Mouse (Mus musculus) G1E-ER4 (cell line): ENCODE measurements around the gene Tex9. TPM values are rescaled to one million over a fixed set of nuclear protein-coding genes. Genes with fewer than 3 reads are reported as not detected.
A peak's percentile ranks its signal among the peaks of the same experiment; 100 is the strongest.

Experiments used
- GATA1 ChIP-seq: IDR thresholded peaks from one replicate; pipeline ENCODE4 v1.8.0; 2012; ENCODE audit warnings: low read length, inconsistent platforms
- polyA plus RNA-seq: library from polyadenylated mRNA; stranded (reverse); fragments of >175 nt; gene quantifications from 2 replicates; pipeline ENCODE4 v1.2.3, GENCODE M21; 2012

Gene Tex9
- polyA plus RNA-seq, 1 experiment = 19.2 TPM

- TF ChIP-seq GATA1 = no peak
Measured at GRCm38 (mm10) chr9:72459703-72460102, 32.3 kb downstream of the Tex9 start.

DNA sequence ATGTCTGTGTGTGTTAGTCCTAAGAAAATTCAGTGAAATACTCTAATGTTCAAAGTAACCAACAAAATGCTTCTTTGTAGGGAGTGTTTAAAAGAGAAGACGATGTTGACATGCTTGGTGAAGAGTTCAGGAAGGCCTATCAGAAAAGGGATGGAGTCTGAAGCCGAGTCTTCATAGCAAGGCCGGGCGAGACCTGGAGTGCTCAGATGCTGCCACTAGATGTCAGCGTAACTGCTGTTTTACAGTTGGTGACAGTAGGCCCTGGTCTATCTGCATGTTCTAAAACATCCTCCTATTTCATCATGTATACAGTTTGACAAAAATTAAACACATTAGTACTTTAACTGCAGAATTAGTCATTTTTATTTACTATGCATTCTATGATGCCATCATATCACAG, 33.8 kb downstream of the Tex9 start:
- TF ChIP-seq GATA1 = no peak

GRCm38 (mm10) chr9:72456374-72456773, 35.6 kb downstream of the Tex9 start:
- no peak for TF ChIP-seq GATA1

DNA sequence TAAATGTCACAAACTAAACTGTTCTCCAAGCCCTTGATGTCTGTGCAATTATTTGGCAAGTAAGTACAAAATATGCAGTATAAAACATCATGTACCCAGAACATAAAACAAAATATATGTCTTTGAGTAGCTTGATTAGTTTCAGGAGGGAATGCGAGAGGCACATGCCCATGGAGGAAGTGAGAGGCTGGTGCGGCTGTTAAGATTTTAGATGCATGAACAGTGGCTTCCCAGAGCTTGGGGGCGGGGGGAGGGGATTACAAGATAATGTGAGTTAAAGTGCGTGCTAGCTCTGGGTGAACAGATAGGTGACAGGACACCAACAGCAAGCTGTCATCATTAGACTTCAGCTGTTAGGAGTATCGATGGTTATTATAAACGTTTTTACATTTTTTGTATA, 40.9 kb downstream of the Tex9 start:
- no peak for TF ChIP-seq GATA1

DNA sequence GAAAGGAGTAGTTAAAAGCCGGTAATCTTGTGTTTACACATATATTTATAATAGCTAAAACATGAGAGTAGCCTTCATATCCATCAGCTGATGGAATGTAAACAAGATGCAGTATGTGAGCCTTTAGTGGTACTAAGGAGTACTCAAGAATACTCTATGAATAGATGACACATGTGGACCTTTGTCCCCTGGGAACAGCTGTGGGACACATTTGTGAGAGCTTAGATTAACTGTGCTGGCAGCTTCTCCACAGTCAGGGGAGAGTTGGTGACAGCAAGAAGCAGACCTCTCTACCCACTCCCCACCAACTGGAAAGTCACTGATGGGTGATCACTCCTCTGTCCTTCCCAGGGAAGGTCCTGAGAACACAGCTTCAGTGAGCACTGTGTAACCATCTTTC, 41.6 kb downstream of the Tex9 start:
- no peak for TF ChIP-seq GATA1

GRCm38 (mm10) chr9:72449841-72450240, 42.2 kb downstream of the Tex9 start:
- TF ChIP-seq GATA1 = no peak

GRCm38 (mm10) chr9:72449367-72449766, 42.6 kb downstream of the Tex9 start:
- no peak for TF ChIP-seq GATA1

DNA sequence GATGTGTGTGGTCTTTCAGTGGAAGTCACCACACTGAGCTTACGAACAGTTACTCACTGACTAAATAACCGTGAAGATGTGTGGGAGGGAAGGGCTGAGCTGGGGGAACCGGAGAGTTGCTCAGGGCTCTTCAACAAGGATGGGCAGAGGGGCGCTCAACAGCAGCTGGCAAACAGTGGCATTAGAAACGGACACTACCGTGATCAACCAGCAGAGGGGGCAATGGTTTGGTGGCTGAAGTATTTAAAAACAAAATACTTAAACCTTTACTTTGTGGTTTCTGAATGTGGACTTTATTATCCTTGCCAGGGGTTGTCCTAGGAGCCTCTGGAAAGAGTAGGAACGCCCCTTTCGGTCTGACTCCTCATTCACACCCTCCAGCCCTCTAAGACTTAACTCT, 44.0 kb downstream of the Tex9 start:
- TF ChIP-seq GATA1 = no peak

GRCm38 (mm10) chr9:72441927-72442715, 49.9 kb downstream of the Tex9 start:
- no peak for TF ChIP-seq GATA1

- peak; percentile 79 for TF ChIP-seq GATA1
Measured at GRCm38 (mm10) chr9:72440948-72441926, 50.8 kb downstream of the Tex9 start.

- TF ChIP-seq GATA1 = peak; percentile 86
Measured at GRCm38 (mm10) chr9:72440358-72440757, 51.7 kb downstream of the Tex9 start.

DNA sequence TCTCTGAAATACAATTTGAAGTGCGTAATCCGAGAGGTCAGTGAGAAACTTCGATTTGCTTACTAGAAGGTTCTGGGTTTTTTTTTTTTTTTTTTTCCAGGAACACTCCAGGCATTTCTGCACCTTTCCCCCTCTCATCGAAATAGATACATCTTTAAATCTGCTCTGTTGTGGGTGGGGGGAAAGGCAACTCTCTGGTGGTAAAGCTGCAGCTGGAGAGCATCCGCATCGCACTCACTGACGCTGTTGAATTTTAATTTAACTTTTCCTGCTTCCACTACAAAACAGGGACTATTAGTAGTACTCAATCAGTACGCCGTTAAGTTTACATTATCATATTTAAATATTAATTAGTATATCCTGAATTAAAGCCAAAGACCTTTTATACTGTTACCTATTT, 53.3 kb downstream of the Tex9 start:
- TF ChIP-seq GATA1 = no peak

- TF ChIP-seq GATA1 = no peak
Measured at GRCm38 (mm10) chr9:72437822-72438701, 54.0 kb downstream of the Tex9 start, which contains the start of gene Mns1. Gene Mns1 (plus strand): TSS chr9:72438011.

GRCm38 (mm10) chr9:72434876-72435275, 57.1 kb downstream of the Tex9 start:
- no peak for TF ChIP-seq GATA1

- no peak for TF ChIP-seq GATA1
Measured at GRCm38 (mm10) chr9:72427861-72428260, 64.2 kb downstream of the Tex9 start.
